In genomic region chr9:43224771-43225355, GRCm38 (mm10) we compare ENCODE assay signal across 16 mouse cellular contexts. TPM values are rescaled to one million over a fixed set of nuclear protein-coding genes. Genes with fewer than 3 reads are reported as not detected.
DNase-seq lines count a peak whose midpoint lies in the region; ATAC-seq and TF ChIP-seq lines count a peak whose summit lies in the region.
"Had no signal": no experiment of that assay in that cellular context is flagged by ENCODE, and none has a peak within 500 bp of the region (broad histone marks: within the 10 kb centered on the region; RNA-seq: fewer than 3 reads in every experiment).

No protein-coding gene starts in this region.

- WGBS in kidney, embryonic 16.5 days: 56% methylated on average over 11 of the region's 11 CpGs
- 51% methylated on average over 11 of the region's 11 CpGs for WGBS in embryonic facial prominence, embryonic 14.5 days
- 59% methylated on average over 11 of the region's 11 CpGs for WGBS in limb, embryonic 11.5 days
- WGBS in stomach, embryonic 14.5 days: 43% methylated on average over 11 of the region's 11 CpGs

- H3K36me3 ChIP-seq in kidney, embryonic 16.5 days (ENCODE audit: insufficient read depth, low read length): peaks cover 26% of the 10 kb centered on the region; the same call in 1 of the 2 replicates
- H3K36me3 ChIP-seq in embryonic facial prominence, embryonic 14.5 days (ENCODE audit: control insufficient read depth, insufficient read depth, low read length): peaks cover 49% of the 10 kb centered on the region
- peaks cover 15% of the 10 kb centered on the region for H3K36me3 ChIP-seq in limb, embryonic 11.5 days (ENCODE audit: control insufficient read depth, insufficient read depth, low read length)
- peaks cover 14% of the 10 kb centered on the region for H3K36me3 ChIP-seq in stomach, embryonic 14.5 days (ENCODE audit: control insufficient read depth, insufficient read depth, low read length)
- H3K36me3 ChIP-seq: neural tube, embryonic 13.5 days had no signal

- H3K27me3 ChIP-seq in kidney, embryonic 16.5 days (ENCODE audit: insufficient read depth, low read length): no peaks in the 10 kb centered on the region
- H3K27me3 ChIP-seq in embryonic facial prominence, embryonic 14.5 days (replicated peaks; ENCODE audit: control insufficient read depth, insufficient read depth, low read length): no peaks in the 10 kb centered on the region
- H3K27me3 ChIP-seq in limb, embryonic 11.5 days (ENCODE audit: control insufficient read depth, insufficient read depth, low read length): no peaks in the 10 kb centered on the region
- no peaks in the 10 kb centered on the region for H3K27me3 ChIP-seq in stomach, embryonic 14.5 days (ENCODE audit: control insufficient read depth, insufficient read depth, low read length)
- H3K27me3 ChIP-seq: neural tube, embryonic 13.5 days had no signal

- DNase-seq in kidney, adult 18-20 months: no peak
- no peak for DNase-seq in embryonic facial prominence, embryonic 14.5 days (ENCODE audit: low spot score)
- no peak for DNase-seq in limb, embryonic 11.5 days (ENCODE audit: low spot score)
- no peak for DNase-seq in natural killer cell, adult 2 months (ENCODE audit: low spot score in 2 of 2)
- no peak for DNase-seq in left cerebral cortex, adult 2 months (ENCODE audit: extremely low spot score in 1 of 2, low spot score in 2 of 2)
- no peak for DNase-seq in T-cell, adult 2 months (ENCODE audit: low spot score)
- DNase-seq: adrenal gland, adult 8-10 months; cerebellum, postnatal 36 days; left cerebral cortex, postnatal 4 days; spleen, adult 18-20 months had no signal

- no peak for TF ChIP-seq CTCF in left cerebral cortex, adult 2 months (IDR thresholded peaks at IDR 0.05)

- ATAC-seq in kidney, embryonic 16.5 days (ENCODE audit: low FRiP score, low TSS enrichment): no peak
- no peak for ATAC-seq in embryonic facial prominence, embryonic 14.5 days (ENCODE audit: low read depth)
- ATAC-seq in limb, embryonic 11.5 days (ENCODE audit: insufficient number of reproducible peaks, low FRiP score, low TSS enrichment, low read depth): no peak
- ATAC-seq in stomach, embryonic 14.5 days (ENCODE audit: insufficient number of reproducible peaks, insufficient read depth, low FRiP score, low read depth): no peak
- ATAC-seq: forebrain, embryonic 16.5 days had no signal

- H3K4me2 ChIP-seq in kidney, embryonic 16.5 days (replicated peaks; ENCODE audit: low read depth, low read length): no peak overlapping the region
- no peak overlapping the region for H3K4me2 ChIP-seq in embryonic facial prominence, embryonic 14.5 days (ENCODE audit: low read depth, low read length)
- no peak overlapping the region for H3K4me2 ChIP-seq in limb, embryonic 11.5 days (ENCODE audit: low read depth, severe bottlenecking)
- no peak overlapping the region for H3K4me2 ChIP-seq in stomach, embryonic 14.5 days (replicated peaks; ENCODE audit: low read depth, low read length)
- H3K4me2 ChIP-seq: neural tube, embryonic 13.5 days had no signal

- H3K4me3 ChIP-seq in kidney, embryonic 16.5 days (ENCODE audit: low read length): no peak overlapping the region
- no peak overlapping the region for H3K4me3 ChIP-seq in embryonic facial prominence, embryonic 14.5 days (ENCODE audit: low read depth, low read length)
- H3K4me3 ChIP-seq in limb, embryonic 11.5 days (ENCODE audit: low read depth, low read length): no peak overlapping the region
- no peak overlapping the region for H3K4me3 ChIP-seq in stomach, embryonic 14.5 days (ENCODE audit: low read depth, low read length)
- no peak overlapping the region for H3K4me3 ChIP-seq in left cerebral cortex, adult 2 months
- H3K4me3 ChIP-seq: neural tube, embryonic 13.5 days had no signal

- peaks cover 35% of the 10 kb centered on the region for H3K4me1 ChIP-seq in kidney, embryonic 16.5 days (ENCODE audit: insufficient read depth, low read length)
- peaks cover 8% of the 10 kb centered on the region; the same call in 1 of the 2 replicates for H3K4me1 ChIP-seq in embryonic facial prominence, embryonic 14.5 days (ENCODE audit: control insufficient read depth, insufficient read depth, low read length)
- peaks cover 17% of the 10 kb centered on the region for H3K4me1 ChIP-seq in limb, embryonic 11.5 days (ENCODE audit: control insufficient read depth, insufficient read depth, low read length)
- peaks cover 28% of the 10 kb centered on the region for H3K4me1 ChIP-seq in stomach, embryonic 14.5 days (ENCODE audit: control insufficient read depth, insufficient read depth, low read length)

- intact Hi-C loops in left cerebral cortex, adult 2 months (cut with DNase I): no loop called here

- no peaks in the 10 kb centered on the region for H3K9me3 ChIP-seq in kidney, embryonic 16.5 days (ENCODE audit: low read length)
- no peaks in the 10 kb centered on the region for H3K9me3 ChIP-seq in embryonic facial prominence, embryonic 14.5 days (ENCODE audit: control insufficient read depth, low read length)
- no peaks in the 10 kb centered on the region for H3K9me3 ChIP-seq in limb, embryonic 11.5 days (ENCODE audit: control insufficient read depth, low read length)
- no peaks in the 10 kb centered on the region for H3K9me3 ChIP-seq in stomach, embryonic 14.5 days (ENCODE audit: control insufficient read depth, low read depth, low read length)
- H3K9me3 ChIP-seq: neural tube, embryonic 13.5 days had no signal

- H3K27ac ChIP-seq in kidney, embryonic 16.5 days (ENCODE audit: low read length): peak overlapping the region; percentile 70
- H3K27ac ChIP-seq in embryonic facial prominence, embryonic 14.5 days (replicated peaks; ENCODE audit: low read depth, low read length): peak overlapping the region; percentile 30; the same call in 1 of the 2 replicates
- H3K27ac ChIP-seq in limb, embryonic 11.5 days (replicated peaks; ENCODE audit: low read depth, low read length): peak overlapping the region; percentile 45; the same call in 1 of the 2 replicates
- H3K27ac ChIP-seq in stomach, embryonic 14.5 days (ENCODE audit: low read length): peak overlapping the region; percentile 1; the same call in 1 of the 2 replicates
- H3K27ac ChIP-seq in left cerebral cortex, adult 2 months: no peak overlapping the region
- H3K27ac ChIP-seq: neural tube, embryonic 13.5 days had no signal

- H3K9ac ChIP-seq in kidney, embryonic 16.5 days (replicated peaks; ENCODE audit: low read length): peak overlapping the region; percentile 19; the same call in 1 of the 2 replicates
- H3K9ac ChIP-seq in embryonic facial prominence, embryonic 14.5 days (ENCODE audit: low read depth, low read length): no peak overlapping the region
- no peak overlapping the region for H3K9ac ChIP-seq in limb, embryonic 11.5 days (ENCODE audit: low read length)
- no peak overlapping the region for H3K9ac ChIP-seq in stomach, embryonic 14.5 days (replicated peaks; ENCODE audit: low read depth, low read length)
- H3K9ac ChIP-seq: neural tube, embryonic 13.5 days had no signal

RNA-seq across cellular contexts. Expression of gene Pou2f3, which starts 14.7 kb away (rescaled TPM):
- 0.15 and 0.18 TPM in 2 replicates for polyA plus RNA-seq in kidney, embryonic 16.5 days (2015; fragmentation: Nextera tagmentation; extraction: Ambion mirVana)
- polyA plus RNA-seq in embryonic facial prominence, embryonic 14.5 days (2014; fragmentation: Nextera tagmentation; extraction: Ambion mirVana): 3.8 and 4.5 TPM in 2 replicates
- polyA plus RNA-seq in limb, embryonic 11.5 days (2014; fragmentation: Nextera tagmentation; extraction: Ambion mirVana): not detected in 2 replicates
- polyA plus RNA-seq in stomach, embryonic 14.5 days (2014; fragmentation: Nextera tagmentation; extraction: Ambion mirVana): 0.27 and 0.71 TPM in 2 replicates
- total RNA-seq in left cerebral cortex, adult 2 months (2021): under 1 TPM; 0.16 to 0.65 TPM
- total RNA-seq: hematopoietic stem cell, adult 5-6 weeks; left cerebral cortex, postnatal 4 days; megakaryocyte, adult 5-6 weeks had no signal
- polyA plus RNA-seq: forebrain, embryonic 16.5 days; neural tube, embryonic 13.5 days had no signal

RNA-seq across cellular contexts. Expression of gene Oaf, which starts 14.8 kb away (rescaled TPM):
- 46.6 and 63.8 TPM in 2 replicates for polyA plus RNA-seq in kidney, embryonic 16.5 days (2015; fragmentation: Nextera tagmentation; extraction: Ambion mirVana)
- polyA plus RNA-seq in embryonic facial prominence, embryonic 14.5 days (2014; fragmentation: Nextera tagmentation; extraction: Ambion mirVana): 118 and 123 TPM in 2 replicates
- 96.4 and 108 TPM in 2 replicates for polyA plus RNA-seq in limb, embryonic 11.5 days (2014; fragmentation: Nextera tagmentation; extraction: Ambion mirVana)
- polyA plus RNA-seq in stomach, embryonic 14.5 days (2014; fragmentation: Nextera tagmentation; extraction: Ambion mirVana): 92.9 and 99.3 TPM in 2 replicates
- total RNA-seq in left cerebral cortex, adult 2 months (2021): 10 to 100 TPM; 13.3 to 18.0 TPM
